ENCODE assay signal across 19 mouse cellular contexts in genomic region chr19:27148330-27148729, GRCm38 (mm10).
DNase-seq lines count a peak whose midpoint lies in the region; ATAC-seq lines count a peak whose summit lies in the region.
"Had no signal": no experiment of that assay in that cellular context is flagged by ENCODE, and none has a peak within 500 bp of the region (broad histone marks: within the 10 kb centered on the region; RNA-seq: fewer than 3 reads in every experiment).

No protein-coding gene starts in this region.

- DNase-seq in gastrocnemius, adult 18-20 months (ENCODE audit: low spot score), result peak; percentile 7
- no peak for DNase-seq in gastrocnemius, postnatal 10 days
- no peak for DNase-seq in kidney, postnatal 14 days
- DNase-seq in ovary, postnatal 14 days (ENCODE audit: low spot score), result peak; percentile 15
- DNase-seq in ovary, postnatal 36 days (ENCODE audit: low spot score), result no peak
- DNase-seq in testis, postnatal 10 days (ENCODE audit: low spot score), result peak; percentile 48
- no peak for DNase-seq in liver, embryonic 11.5 days (ENCODE audit: low spot score)
- DNase-seq: adrenal gland, postnatal 10 days; cerebellum, adult 18-20 months; gastrocnemius, postnatal 36 days; kidney, postnatal 36 days; lung, postnatal 14 days; thymus, postnatal 14 days had no signal

- H3K36me3 ChIP-seq in kidney, embryonic 16.5 days (ENCODE audit: insufficient read depth, low read length), result no peaks in the 10 kb centered on the region
- H3K36me3 ChIP-seq in liver, embryonic 11.5 days (ENCODE audit: control insufficient read depth, insufficient read depth, low read length), result no peaks in the 10 kb centered on the region
- H3K36me3 ChIP-seq: embryonic facial prominence, embryonic 15.5 days; liver, embryonic 12.5 days; midbrain, embryonic 12.5 days had no signal

- H3K4me2 ChIP-seq in kidney, embryonic 16.5 days (replicated peaks; ENCODE audit: low read depth, low read length), result no peak overlapping the region
- no peak overlapping the region for H3K4me2 ChIP-seq in liver, embryonic 11.5 days
- H3K4me2 ChIP-seq: embryonic facial prominence, embryonic 15.5 days; heart, embryonic 11.5 days; liver, embryonic 12.5 days; midbrain, embryonic 12.5 days had no signal

- H3K4me1 ChIP-seq in kidney, embryonic 16.5 days (ENCODE audit: insufficient read depth, low read length), result peaks cover 8% of the 10 kb centered on the region; the same call in 1 of the 2 replicates
- no peaks in the 10 kb centered on the region for H3K4me1 ChIP-seq in liver, embryonic 11.5 days (replicated peaks; ENCODE audit: control insufficient read depth, insufficient read depth, low read length)
- H3K4me1 ChIP-seq: embryonic facial prominence, embryonic 15.5 days had no signal

- H3K27me3 ChIP-seq in kidney, embryonic 16.5 days (ENCODE audit: insufficient read depth, low read length), result no peaks in the 10 kb centered on the region
- no peaks in the 10 kb centered on the region for H3K27me3 ChIP-seq in liver, embryonic 11.5 days (replicated peaks; ENCODE audit: control insufficient read depth, insufficient read depth, low read length)
- H3K27me3 ChIP-seq: embryonic facial prominence, embryonic 15.5 days; liver, embryonic 12.5 days had no signal

- peak overlapping the region; percentile 52; the same call in 1 of the 2 replicates for H3K27ac ChIP-seq in kidney, embryonic 16.5 days (ENCODE audit: low read length)
- H3K27ac ChIP-seq in liver, embryonic 11.5 days (ENCODE audit: low read depth, low read length), result no peak overlapping the region
- H3K27ac ChIP-seq: embryonic facial prominence, embryonic 15.5 days; hindbrain, postnatal 0 days; liver, embryonic 12.5 days; midbrain, embryonic 12.5 days had no signal

- ATAC-seq in kidney, embryonic 16.5 days (ENCODE audit: low FRiP score, low TSS enrichment), result no peak
- no peak for ATAC-seq in liver, embryonic 11.5 days (replicated peaks; ENCODE audit: low FRiP score)
- ATAC-seq: hindbrain, postnatal 0 days; liver, embryonic 12.5 days had no signal

- WGBS in kidney, embryonic 16.5 days, result 50% methylated on average over 5 of the region's 5 CpGs
- WGBS in liver, embryonic 11.5 days, result 76% methylated on average over 5 of the region's 5 CpGs

- no peak overlapping the region for H3K9ac ChIP-seq in kidney, embryonic 16.5 days (replicated peaks; ENCODE audit: low read length)
- H3K9ac ChIP-seq in liver, embryonic 11.5 days (ENCODE audit: low read depth, low read length), result no peak overlapping the region
- H3K9ac ChIP-seq: embryonic facial prominence, embryonic 15.5 days; liver, embryonic 12.5 days; midbrain, embryonic 12.5 days had no signal

- H3K4me3 ChIP-seq in kidney, embryonic 16.5 days (ENCODE audit: low read length), result no peak overlapping the region
- H3K4me3 ChIP-seq in liver, embryonic 11.5 days (ENCODE audit: low read depth, low read length), result no peak overlapping the region
- H3K4me3 ChIP-seq: embryonic facial prominence, embryonic 15.5 days; liver, embryonic 12.5 days; midbrain, embryonic 12.5 days had no signal

- no peaks in the 10 kb centered on the region for H3K9me3 ChIP-seq in kidney, embryonic 16.5 days (ENCODE audit: low read length)
- H3K9me3 ChIP-seq in liver, embryonic 11.5 days (ENCODE audit: control insufficient read depth, low read length), result no peaks in the 10 kb centered on the region
- H3K9me3 ChIP-seq: embryonic facial prominence, embryonic 15.5 days; liver, embryonic 12.5 days; midbrain, embryonic 12.5 days had no signal

Comparison
In these comparisons a context has a peak if more than half of its experiments do, and no peak if none do; other contexts are left out.
1. DNase-seq: peak in gastrocnemius, adult 18-20 months (single experiment), ovary, postnatal 14 days (single experiment) and testis, postnatal 10 days (single experiment); none in gastrocnemius, postnatal 10 days (single experiment), kidney, postnatal 14 days (single experiment), ovary, postnatal 36 days (single experiment) and liver, embryonic 11.5 days (single experiment).